Mouse (Mus musculus): ENCODE measurements around the gene AI597479.

- peak; percentile 81; the same call in 1 of the 2 replicates for TF ChIP-seq CTCF (IDR thresholded peaks at IDR 0.05; ENCODE audit: borderline replicate concordance, control insufficient read depth, extremely low read depth, insufficient read depth, low read length, poor library complexity)
- no peak for TF ChIP-seq POLR2A (IDR thresholded peaks at IDR 0.05; ENCODE audit: control insufficient read depth, extremely low read depth, insufficient read depth, low read length, poor library complexity)
Measured at GRCm38 (mm10) chr1:43139587-43140266, 41.2 kb downstream of the AI597479 start.

Data from thymus, adult 2 months (tissue).